Mouse (Mus musculus) right cerebral cortex, postnatal 4 days (tissue): ENCODE data around the gene Enpp1.

ENCODE experiments used
- DNase-seq: peaks from one replicate; pipeline ENCODE4 v3.0.0-alpha.2; 2022

The Enpp1 gene

GRCm38 (mm10) chr10:24707745-24708144 is 4.2 kb downstream of the Enpp1 start:
- no peak for DNase-seq

- no peak for DNase-seq
These were observed 5.4 kb downstream of the Enpp1 start for GRCm38 (mm10) chr10:24706431-24707140.

GRCm38 (mm10) chr10:24702698-24703097 is 9.3 kb downstream of the Enpp1 start:
- no peak for DNase-seq

- DNase-seq = no peak
These were observed 13.7 kb downstream of the Enpp1 start for GRCm38 (mm10) chr10:24698131-24698775.

GRCm38 (mm10) chr10:24696761-24697160 is 15.2 kb downstream of the Enpp1 start:
- no peak for DNase-seq

GRCm38 (mm10) chr10:24695786-24696185 is 16.2 kb downstream of the Enpp1 start:
- DNase-seq = no peak

GRCm38 (mm10) chr10:24682518-24683104 is 29.3 kb downstream of the Enpp1 start:
- DNase-seq = no peak

- DNase-seq = no peak
These were observed 34.3 kb downstream of the Enpp1 start for GRCm38 (mm10) chr10:24677681-24678080.

GRCm38 (mm10) chr10:24674261-24674660 is 37.7 kb downstream of the Enpp1 start:
- DNase-seq = no peak

- no peak for DNase-seq
These were observed 39.0 kb downstream of the Enpp1 start for GRCm38 (mm10) chr10:24672948-24673347.

- no peak for DNase-seq
These were observed 41.4 kb downstream of the Enpp1 start for GRCm38 (mm10) chr10:24670548-24670947.

- DNase-seq = no peak
These were observed 60.9 kb downstream of the Enpp1 start for GRCm38 (mm10) chr10:24650990-24651569.

- no peak for DNase-seq
These were observed 63.8 kb downstream of the Enpp1 start for GRCm38 (mm10) chr10:24647996-24648738.

- no peak for DNase-seq
These were observed 66.8 kb downstream of the Enpp1 start for GRCm38 (mm10) chr10:24645169-24645568.

- no peak for DNase-seq
These were observed 69.0 kb downstream of the Enpp1 start for GRCm38 (mm10) chr10:24642796-24643580.

- no peak for DNase-seq
These were observed 70.4 kb downstream of the Enpp1 start for GRCm38 (mm10) chr10:24641416-24642140.

- no peak for DNase-seq
These were observed 71.6 kb downstream of the Enpp1 start for GRCm38 (mm10) chr10:24640186-24640875.

- no peak for DNase-seq
These were observed 72.4 kb downstream of the Enpp1 start for GRCm38 (mm10) chr10:24639596-24639995.

- no peak for DNase-seq
These were observed 73.5 kb downstream of the Enpp1 start for GRCm38 (mm10) chr10:24638306-24639070.

GRCm38 (mm10) chr10:24636986-24637385 is 75.0 kb downstream of the Enpp1 start:
- no peak for DNase-seq
